Mouse (Mus musculus): ENCODE data around the gene Stard13.

Stard13 gene

DNA sequence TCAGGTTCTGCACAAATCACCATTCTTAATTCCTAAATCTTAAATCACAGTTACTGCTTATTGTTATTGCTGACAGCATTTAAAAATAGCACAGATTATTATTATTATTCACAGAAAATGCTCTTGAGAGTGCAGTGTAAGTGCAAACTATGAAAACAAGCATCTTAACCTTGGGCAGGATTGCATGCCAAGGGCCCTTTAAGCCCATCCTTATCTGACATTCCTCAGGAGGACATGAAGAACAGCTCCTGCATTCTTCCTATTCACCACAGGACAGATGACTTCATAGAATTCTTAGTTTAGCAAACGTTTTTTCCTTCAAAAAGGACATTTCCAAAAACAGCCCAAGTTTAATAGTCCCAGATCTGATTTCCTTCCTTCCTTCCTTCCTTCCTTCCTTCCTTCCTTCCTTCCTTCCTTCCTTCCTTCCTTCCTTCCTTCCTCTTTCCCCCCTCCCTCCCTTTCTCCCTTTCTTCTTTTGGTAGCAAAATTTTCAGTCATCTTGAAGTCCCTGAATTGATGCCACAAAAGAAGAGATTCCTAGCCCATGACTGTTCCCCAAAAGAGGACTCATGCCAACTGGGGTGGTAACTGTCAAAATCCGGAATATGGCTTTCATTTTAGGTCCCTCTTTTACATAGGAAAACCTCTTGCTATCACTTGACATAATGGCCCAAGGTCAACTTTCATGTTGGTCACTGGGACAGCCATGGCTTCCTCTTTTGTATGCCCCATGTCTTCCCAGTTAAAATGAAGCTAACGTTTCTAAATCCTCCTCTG, 140.6 kb downstream of the Stard13 start:
- DNase-seq = no peak

DNA sequence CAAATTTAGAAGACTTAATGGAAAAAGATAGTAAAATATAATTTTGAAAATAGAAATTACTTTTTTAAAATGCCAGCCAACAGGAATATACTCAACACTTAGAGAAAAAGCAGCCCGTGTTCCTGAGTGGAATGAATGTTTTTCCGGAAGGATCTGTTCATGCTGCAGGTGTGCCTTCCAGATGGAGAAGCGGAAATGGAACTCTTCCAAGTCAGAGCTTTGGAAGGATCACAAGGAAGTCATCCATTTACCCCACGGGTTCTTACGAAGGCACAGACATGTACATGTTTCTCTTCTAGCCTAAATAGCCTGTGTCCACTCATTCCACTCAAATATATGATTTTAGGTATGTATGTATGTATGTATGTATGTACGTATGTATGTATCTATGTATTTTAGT, 142.6 kb downstream of the Stard13 start:
- DNase-seq = no peak

DNA sequence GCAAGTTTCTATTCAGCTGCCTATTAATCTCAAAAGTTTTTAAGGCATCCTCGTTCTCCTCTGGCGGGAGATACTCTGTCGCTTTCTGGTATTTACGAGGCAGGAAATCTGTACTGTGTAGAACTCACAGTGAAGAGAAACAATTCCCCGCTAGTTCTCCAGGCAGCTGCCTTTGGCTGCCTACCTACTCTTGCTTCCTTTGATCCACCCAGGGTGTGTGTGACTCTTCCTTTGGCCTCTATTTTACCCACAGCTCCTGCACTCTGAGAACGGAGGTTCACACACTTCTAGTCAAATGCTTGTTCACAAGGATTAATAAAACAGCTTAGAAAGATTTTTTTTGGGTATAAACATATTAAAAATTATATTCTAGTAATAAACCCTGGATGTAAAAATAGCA, 144.4 kb downstream of the Stard13 start:
- no peak for DNase-seq

DNA sequence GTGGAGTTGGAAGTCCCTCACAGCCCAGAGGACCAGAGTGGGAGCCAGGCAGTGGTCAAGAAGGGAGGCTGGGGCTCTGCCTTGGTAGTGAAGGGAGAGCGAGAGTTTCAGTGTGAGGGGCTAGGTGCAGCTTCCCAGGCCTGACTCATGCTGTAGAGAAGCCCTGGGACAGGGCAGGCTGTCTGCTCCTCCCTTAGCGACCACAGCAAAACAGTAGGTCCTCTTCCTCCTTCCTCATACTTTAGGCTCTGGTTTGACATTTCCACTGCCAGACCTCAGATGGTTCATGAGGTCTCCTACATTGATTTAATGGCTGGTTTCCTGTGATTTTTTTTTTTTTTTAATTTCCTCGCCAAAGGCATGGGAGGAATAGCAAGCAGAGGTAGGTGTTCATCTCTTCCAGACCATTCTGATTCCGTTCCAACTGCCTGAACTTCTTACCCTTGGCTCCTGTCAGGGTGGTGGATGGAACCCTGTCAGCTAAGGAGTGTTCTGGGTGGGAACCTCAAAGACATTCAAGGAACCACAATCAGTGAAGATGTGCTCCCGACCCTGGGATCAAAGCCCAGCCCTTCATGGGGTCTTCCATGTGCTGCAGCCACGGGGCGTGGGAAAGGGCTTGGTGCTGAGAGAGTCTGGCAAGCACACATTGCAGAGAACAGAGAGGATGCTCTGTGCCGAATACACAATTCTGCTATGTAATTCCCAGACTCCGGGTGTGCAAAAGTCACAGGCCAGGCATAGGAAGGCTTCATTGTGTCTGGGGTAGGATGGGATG, 147.0 kb downstream of the Stard13 start:
- no peak for DNase-seq

DNA sequence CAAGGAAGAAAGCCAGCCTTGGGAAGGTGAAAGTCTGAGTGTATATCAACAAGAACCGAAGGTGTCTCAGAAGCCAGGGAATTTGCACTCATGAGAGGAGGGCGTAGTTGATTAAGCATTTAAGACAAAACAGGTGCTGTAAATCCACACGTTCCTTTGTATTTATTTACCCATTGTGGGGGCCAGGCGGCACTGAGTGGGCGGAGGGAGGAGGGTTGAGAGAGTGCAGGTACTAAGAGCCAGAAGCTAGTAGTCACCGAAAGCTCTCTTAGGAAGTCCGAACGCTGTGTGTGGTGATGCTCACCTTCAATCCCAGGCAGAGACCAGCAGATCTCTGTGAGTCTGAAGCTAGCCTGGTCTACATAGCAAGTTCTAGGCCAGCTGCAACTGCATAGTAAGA, 147.9 kb downstream of the Stard13 start:
- no peak for DNase-seq

DNA sequence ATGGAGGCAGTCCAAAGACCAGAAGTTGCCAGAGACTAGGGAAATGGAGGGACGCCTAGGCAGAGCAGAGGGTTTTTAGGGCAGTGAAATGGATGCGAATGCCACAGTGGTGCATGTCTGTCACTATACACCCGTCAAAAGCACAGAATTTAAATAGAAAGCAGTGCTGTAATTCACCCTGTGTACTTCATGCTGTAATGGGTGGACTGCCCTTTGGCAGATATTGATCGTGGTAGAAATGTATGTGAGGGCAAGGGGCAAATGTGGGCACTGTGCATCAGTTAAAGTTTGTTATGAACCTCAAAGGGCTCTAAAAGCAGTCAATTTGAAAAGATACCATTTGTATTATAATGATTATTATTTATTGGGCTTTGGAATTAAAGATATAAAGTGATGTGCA, 153.4 kb downstream of the Stard13 start:
- no peak for DNase-seq

DNA sequence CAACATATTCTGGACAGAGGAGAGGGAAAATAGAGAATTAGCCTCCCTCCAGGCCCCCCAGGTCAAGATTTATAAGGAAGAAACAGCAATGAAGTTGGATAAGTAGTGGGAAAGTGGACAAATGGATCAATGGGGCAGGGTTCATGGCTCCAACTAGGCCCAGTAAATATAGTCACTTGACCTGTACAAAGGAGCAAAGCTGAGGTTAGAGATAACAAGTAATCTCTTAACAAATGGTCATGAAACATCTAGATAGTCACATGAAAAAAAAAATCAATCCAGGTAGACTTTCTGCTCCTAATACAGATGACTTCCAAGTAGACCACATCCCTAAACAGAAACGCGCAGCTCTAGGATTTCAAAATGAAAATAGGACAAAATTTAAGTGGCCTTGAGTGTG, 155.7 kb downstream of the Stard13 start:
- DNase-seq = no peak

DNA sequence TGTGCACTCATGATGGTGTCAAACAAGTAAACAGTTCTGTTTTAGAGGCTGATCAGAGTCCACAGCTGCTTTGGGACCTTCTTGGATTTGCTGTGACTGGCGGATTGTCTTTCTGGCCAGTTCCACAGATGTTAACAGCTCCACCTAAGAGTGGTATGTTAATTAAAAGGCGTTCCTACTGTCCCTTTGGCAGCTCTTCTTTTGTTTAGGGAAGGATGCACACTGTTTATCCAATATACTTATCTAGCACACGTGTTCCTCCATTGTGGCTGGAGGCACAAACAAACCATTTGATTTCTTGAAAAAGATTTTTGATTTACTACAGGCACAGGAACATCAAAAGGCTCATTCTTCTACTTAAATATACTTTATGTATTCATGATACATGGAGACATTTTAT, 156.7 kb downstream of the Stard13 start:
- no peak for DNase-seq

DNA sequence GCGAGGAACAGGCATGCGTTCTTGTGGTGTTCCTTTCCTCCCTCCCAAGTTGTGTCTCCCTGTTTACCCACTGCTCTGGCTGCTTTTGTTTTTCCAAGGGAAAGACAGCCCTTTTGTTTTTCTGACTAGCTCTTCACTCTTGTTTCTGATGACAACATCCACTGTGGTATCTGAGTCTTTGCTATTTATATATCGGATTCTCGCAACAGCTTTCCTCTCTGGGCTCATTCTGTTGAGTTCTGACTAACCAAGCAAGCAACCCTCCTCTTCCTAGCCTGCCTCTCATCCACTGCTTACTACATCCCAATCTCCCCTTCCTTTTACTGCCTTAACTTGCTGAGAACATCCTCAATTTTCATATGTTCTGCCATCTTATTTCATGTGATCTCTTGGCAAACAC, 159.4 kb downstream of the Stard13 start:
- DNase-seq = no peak

DNA sequence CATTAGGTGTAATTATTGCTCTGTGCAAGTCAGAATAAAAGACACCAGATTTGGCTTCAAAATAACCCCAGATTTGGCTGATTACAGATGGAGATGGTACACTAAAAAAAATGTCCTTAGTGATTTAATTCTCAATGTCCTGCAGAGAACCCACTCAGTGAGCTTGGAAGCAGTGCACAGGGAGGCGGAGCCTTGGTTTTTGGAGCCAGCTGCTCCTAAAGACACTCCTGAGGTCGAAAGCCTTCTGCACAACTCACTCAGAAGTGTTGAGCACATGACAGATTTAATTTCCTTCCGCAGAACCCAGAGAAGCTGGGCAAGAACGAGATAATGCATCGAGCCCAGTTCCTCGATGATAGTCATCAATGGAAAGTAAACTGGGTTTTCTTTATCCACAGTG, 162.2 kb downstream of the Stard13 start:
- DNase-seq = no peak

DNA sequence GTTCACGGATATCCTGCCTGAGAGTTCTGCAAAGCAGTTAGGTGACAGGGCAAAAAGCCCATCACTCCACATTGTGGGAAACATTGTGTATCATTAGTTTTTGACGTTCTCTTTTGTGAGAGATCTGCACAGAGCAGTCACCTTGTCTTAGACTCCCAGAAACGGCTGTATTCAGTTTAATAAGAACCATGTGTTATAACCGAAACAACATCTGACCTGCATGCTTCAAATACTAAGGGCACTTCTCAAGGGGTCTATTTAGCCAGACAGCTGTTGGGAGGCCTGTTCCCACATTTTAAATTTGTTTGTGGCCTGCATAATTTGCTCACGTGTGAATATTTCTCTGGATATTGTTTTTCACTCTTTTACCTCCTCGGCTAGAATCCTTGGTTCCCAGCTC, 162.7 kb downstream of the Stard13 start:
- no peak for DNase-seq

DNA sequence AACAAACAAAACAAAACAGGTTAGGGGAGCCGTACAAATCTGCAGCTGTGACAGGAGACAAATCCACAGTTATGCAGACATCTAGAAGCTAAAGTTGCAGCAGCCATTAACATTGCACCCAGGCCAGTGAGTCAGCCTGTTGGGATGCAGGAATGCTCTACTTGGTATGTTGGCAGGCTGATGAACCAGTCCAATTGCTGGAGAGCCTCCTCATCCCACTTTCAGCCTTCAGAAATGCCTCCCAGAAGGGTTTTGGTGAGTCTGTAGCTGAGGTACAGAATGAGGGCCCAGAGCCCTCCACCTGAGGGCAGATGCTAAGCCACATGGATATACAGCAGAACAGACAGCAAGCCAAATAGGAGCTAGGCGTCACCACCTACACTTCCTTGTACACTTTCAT, 164.1 kb downstream of the Stard13 start:
- no peak for DNase-seq

DNA sequence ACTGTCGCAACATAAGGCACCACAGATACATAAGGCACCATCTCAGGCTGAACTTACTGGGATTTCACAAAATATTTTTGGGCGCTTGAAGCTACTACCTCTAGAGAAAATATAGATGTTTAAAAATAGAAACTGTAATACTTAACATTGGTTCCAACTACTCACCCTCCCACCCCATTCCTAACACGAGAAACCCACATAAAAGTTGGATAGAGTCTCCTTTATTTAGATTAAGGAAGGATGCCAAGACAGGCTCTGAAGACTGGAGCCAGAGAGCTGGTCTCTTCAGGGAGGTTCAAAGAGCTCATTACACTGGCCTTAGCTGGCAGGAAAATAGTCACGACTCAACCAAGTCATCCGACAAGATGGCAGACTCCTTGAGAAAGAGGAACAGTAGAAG, 167.6 kb downstream of the Stard13 start:
- no peak for DNase-seq

DNA sequence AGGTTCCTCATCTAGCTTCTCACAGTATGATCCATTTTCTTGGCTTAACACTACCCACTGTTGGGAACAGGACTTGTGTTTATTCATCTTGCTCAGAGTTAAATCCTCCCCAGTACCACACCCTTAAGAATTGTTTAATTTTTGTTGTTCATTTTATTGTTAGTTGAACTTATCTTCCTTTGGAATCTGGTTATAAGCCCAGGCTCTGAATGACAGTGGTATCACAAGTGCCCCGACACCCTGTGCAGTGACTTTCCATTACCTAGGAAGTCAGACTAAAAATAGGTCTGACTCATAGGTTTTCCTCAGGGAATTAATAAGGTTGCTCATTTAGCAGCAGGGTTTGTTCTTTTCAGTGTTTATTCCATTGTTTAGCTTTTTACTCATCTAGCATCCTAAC, 168.4 kb downstream of the Stard13 start:
- no peak for DNase-seq

DNA sequence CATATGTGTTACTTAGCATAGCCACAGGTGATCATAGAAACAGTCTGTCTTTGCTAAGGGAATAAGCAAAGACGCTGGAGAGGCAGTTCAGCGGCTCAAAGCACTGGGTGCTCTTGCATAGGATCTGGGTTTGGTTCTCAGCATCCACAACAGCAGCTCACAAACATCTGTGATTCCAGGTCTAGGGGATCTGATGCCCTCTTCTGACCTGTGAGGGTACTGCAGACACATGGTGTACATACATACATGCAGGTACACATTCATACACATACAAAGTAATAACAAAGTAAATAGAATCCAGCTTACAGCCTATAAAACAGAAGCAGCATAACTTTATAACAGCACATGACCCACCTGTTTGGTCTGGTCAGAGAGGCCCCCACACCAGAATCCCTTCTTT, 171.7 kb downstream of the Stard13 start:
- no peak for DNase-seq

DNA sequence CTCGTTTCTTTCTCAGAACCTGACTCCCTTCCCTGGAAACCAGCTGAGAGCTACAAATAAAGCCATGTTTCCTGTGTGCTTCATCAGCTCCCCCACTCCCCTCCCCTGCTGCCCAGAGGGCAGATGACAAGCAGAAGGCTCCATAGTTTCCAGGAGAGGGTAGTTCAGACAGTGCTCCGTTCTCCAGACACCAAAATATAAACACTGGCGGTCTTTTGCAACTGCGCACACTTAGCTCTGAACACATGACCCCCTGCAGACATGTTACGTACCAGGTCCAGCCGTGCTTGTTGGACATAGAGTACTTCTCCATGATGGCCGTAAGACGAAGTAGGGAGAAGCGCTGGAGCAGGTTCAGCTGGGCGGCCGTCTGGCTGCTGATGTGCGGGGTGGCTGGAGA, 173.2 kb downstream of the Stard13 start:
- DNase-seq = peak; percentile 53

DNA sequence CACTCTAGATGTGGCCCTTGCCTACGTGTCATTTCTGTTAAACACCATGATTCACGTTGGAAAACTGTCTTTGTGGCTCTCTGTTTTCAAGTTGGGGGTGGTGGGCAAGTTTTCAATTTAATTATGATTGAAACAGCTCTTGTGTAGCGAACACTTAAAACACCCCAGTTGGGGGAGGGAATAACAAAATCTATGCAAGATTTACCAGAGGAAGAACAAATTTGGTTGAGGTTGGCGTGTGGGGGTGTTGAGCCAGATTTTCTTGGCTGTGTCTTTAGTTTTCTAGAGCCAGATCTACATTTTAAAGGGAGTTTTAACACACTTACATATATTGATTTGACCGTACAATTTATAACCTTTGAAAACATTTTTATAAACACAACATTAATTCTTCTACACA, 173.9 kb downstream of the Stard13 start:
- DNase-seq = no peak

DNA sequence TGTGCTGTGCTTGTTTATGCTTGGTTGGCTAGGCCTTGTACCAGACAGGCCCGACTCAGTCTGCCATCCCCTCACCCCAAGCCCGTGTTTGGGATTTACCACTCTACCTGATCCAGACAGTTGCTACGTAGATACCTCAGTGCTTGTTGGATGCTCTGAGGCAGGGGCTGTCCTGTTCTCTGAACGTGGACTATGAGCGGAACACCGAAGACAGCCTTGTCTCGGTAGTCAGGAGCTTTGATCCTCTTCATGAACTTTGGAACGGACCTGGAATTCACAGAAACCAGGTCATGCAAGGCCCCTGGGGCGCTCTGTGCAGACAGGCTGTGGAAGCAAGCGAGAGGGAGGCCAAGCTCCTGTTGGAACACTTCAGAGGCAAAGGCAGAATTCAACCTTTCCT, 174.3 kb downstream of the Stard13 start:
- peak; percentile 28 for DNase-seq

DNA sequence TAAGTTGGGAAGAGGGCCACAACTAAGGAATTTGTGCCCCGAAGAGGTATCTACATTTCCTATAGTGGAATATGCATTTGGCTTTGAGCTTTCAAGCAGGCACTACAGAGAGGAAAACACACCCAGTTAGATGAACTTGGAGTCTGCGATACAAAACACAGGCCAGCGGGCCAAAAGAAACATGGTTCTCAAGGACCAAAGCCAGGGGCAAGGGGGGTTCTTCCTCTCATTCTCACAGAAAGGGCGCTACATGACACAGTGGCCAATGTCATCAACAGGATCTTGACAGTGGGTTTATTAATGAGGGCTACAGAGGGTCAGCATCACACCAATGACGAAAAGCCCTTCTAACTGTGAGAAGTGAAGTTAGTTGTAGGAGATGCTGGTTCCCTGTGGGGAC, 175.9 kb downstream of the Stard13 start:
- DNase-seq = no peak

DNA sequence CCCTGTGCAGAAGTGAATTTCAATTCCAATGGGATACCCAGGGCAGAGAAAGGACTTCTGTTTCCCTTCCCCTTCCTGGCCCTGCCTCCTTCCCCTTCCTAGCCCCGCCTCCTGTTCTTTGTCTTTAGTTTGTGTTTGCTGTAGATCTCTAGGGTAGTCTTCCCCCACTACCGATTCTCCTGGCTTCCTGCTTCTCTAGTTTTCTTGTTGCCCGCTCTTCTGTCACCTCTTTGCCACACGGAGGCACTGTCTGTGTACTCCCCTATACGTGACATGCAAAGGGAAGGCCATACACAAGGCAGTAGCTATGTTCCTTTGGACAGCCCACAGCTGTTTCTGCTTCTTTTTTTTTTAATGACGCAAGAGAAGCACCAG, 176.7 kb downstream of the Stard13 start:
- no peak for DNase-seq

DNA sequence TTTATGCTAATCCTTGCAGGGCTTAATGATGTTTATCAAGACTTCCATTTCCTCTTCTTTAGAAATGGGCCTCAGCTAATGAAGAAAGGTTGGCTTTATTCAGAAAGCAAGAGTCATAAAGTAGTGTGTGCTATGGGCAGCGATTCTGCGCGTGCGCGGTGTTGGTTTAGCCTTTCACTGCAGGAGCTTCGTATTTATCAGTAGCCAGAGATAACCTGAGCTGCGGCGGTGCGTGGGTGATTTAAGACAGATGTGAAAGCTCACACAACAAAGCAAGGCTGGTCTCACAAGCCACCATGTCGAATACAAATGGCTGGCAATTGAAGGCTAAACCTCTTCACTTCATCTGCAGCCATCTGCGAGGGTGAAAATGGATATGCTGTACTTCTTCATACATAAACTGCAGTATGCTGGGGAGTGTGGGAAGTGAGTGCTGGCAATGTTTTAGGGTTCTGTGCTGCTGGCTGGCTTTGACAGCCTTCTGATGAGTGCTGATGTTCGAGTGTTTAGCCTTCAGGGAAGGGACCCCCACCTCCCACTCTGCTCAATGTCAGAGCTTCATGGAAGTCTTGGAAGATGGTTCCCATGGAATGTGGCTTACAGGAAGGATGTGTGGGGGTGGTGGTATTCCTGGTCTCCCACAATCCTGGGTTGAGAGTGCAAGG, 177.2 kb downstream of the Stard13 start:
- DNase-seq = no peak

DNA sequence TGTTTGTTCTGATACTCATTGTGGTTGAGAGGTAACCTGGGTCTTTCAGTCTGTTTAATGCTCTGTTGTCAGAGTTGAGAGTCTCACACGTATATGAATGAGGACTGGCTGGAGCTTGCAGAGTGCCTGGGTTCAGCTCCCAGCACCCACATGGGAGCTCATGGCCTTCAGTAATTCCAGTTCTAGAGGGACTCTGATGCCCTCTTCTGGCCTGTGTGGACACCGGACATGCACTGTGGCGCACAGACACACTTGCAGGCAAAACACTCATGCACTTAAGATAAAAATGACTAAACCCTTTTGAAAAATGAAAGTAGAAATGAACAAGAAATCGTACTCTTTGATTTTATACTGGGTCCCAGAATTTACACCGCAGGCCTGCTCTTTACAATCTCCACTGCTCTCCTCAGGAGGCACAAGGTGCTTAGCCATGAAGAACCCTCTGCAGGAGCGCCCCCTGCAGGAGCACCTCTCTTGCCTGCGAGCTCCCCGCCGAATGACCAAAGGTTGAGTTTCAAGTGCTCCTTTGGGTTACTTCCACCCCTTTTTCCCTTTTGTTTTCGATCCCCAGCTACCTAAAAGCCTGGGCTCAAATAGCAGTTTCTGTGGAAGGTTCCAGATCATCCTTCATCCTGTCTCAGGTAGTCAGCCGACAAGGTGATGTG, 178.1 kb downstream of the Stard13 start:
- DNase-seq = no peak

DNA sequence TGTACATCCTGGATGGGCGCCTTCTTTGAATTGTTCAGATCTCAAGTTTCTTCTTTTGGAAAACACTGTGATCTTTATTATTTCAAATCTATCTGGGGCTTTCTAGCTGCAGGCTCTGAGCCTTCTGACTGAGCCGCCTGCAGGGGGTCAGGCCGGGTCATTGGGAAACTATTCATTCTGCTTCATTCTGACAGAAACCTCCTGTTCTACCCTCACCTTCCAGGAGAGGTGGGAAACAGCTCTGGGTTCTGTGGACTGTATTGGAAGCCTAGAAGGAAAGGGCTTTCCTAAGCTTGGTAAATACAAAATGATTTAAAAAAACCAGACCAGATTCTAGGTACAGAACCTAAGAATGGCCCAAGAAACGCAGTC, 178.9 kb downstream of the Stard13 start:
- DNase-seq = no peak
